Mouse (Mus musculus) stomach, embryonic 16.5 days (tissue): ENCODE data around the gene Cacng7. TPM values are rescaled to one million over a fixed set of nuclear protein-coding genes. Genes with fewer than 3 reads are reported as not detected.

Experiments used
- ATAC-seq: fragments of 200-750 bp; cut with Nextera tagmentation; 2 replicates; pipeline ENCODE4 v1.8.0; 2017; ENCODE audit warnings: moderate number of reproducible peaks, moderate TSS enrichment; ENCODE audit not compliant: insufficient read depth, low FRiP score
- H3K27ac ChIP-seq: fragments of 300-500 bp; sonication (generic); 2 replicates; pipeline ENCODE4 v1.5.1; 2014; ENCODE audit warnings: low read length
- H3K27me3 ChIP-seq: fragments of 300-500 bp; sonication (generic); 2 replicates; pipeline ENCODE4 v1.6.1; 2014; ENCODE audit warnings: low read length, control low read depth, mixed read lengths; ENCODE audit not compliant: control insufficient read depth, insufficient read depth
- H3K36me3 ChIP-seq: fragments of 300-500 bp; sonication (generic); 2 replicates; pipeline ENCODE4 v1.6.1; 2014; ENCODE audit warnings: low read length; ENCODE audit not compliant: control insufficient read depth, insufficient read depth
- H3K4me1 ChIP-seq: fragments of 300-500 bp; sonication (generic); 2 replicates; pipeline ENCODE4 v1.6.1; 2014; ENCODE audit warnings: low read length, control low read depth, mixed read lengths; ENCODE audit not compliant: control insufficient read depth, insufficient read depth
- H3K4me2 ChIP-seq: fragments of 300-500 bp; sonication (generic); 2 replicates; pipeline ENCODE4 v1.6.1; 2014; ENCODE audit warnings: low read depth, low read length, mixed read lengths
- H3K4me3 ChIP-seq: fragments of 300-500 bp; sonication (generic); replicated peaks from 2 replicates; pipeline ENCODE4 v1.5.1; 2014; ENCODE audit warnings: mild to moderate bottlenecking, low read length
- H3K9ac ChIP-seq: fragments of 300-500 bp; sonication (generic); 2 replicates; pipeline ENCODE4 v1.6.1; 2014; ENCODE audit warnings: low read length
- H3K9me3 ChIP-seq: fragments of 300-500 bp; sonication (generic); replicated peaks from 2 replicates; pipeline ENCODE4 v1.6.1; 2016; ENCODE audit warnings: low read length, control low read depth; ENCODE audit not compliant: control insufficient read depth
- WGBS: fragments of 180-500 bp; shearing (Covaris S2); extraction: QIAGEN DNeasy Blood & Tissue Kit; methylation state at CpG from one replicate; pipeline ENCODE4 v1.1.7; 2014; 5-methylcytosine and 5-hydroxymethylcytosine counted together
- polyA plus RNA-seq: library from polyadenylated mRNA; unstranded; fragments of >200 nt; fragmentation: Nextera tagmentation; extraction: Ambion mirVana; gene quantifications from 2 replicates; pipeline ENCODE4 v1.2.1, GENCODE M21; 2015

Gene Cacng7
- polyA plus RNA-seq, 1 experiment from 2014 or later = 1.4 TPM

DNA sequence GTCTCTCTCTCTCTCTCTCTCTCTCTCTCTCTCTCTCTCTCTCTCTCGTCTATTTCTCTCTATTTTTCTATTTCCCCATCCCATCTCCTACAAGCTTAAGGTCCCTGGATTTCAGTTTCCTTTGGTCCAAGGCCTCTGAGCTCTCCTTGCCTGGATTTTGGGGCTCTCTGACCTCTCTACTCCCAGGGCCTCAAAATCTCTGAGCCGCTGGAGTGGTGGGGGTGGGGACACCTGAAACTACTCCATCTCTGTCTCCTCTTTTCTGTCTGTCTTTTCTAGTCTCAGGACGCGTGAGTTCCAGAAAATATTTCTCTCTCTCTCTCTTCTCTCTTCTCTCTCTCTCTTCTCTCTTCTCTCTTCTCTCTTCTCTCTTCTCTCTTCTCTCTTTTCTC, 535 bp upstream of the Cacng7 start:
- peak overlapping the region; percentile 57 for H3K4me2 ChIP-seq
- peak overlapping the region; percentile 56 for H3K4me3 ChIP-seq
- peaks cover 18% of the 10 kb centered on the region for H3K27me3 ChIP-seq
- peak overlapping the region; percentile 55 for H3K9ac ChIP-seq
- ATAC-seq = no peak
- WGBS = 2% methylated on average over 4 of the region's 4 CpGs
- H3K4me1 ChIP-seq = no peaks in the 10 kb centered on the region
- no peaks in the 10 kb centered on the region for H3K36me3 ChIP-seq
- H3K9me3 ChIP-seq = no peaks in the 10 kb centered on the region
- peak overlapping the region; percentile 81 for H3K27ac ChIP-seq

DNA sequence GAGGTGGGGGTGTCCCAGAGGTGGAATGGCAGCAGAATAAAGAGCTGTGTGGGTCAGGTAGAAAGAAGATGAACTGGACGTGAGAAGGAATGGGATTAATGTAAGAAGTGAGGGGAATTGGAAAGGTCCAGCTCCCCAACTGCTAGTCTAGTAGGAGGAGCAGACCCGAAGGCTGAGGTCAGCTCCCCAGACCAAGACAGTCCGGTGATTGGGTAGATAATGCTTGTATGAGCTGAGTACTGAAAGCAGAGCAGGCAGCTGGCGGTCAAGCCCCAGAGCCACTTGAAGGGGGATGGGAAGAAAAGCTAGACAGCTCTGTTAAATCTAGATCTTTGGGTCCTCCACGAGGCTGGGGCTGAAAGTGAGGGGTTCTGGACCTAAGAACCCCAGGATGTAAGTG, 787 bp downstream of the Cacng7 start:
- H3K4me3 ChIP-seq = peak overlapping the region; percentile 56
- H3K27me3 ChIP-seq = peaks cover 18% of the 10 kb centered on the region
- H3K4me2 ChIP-seq = peak overlapping the region; percentile 57
- H3K9ac ChIP-seq = peak overlapping the region; percentile 77
- H3K9me3 ChIP-seq = no peaks in the 10 kb centered on the region
- no peaks in the 10 kb centered on the region for H3K36me3 ChIP-seq
- ATAC-seq = no peak
- no peaks in the 10 kb centered on the region for H3K4me1 ChIP-seq
- 13% methylated on average over 5 of the region's 5 CpGs for WGBS
- no peak overlapping the region for H3K27ac ChIP-seq

DNA sequence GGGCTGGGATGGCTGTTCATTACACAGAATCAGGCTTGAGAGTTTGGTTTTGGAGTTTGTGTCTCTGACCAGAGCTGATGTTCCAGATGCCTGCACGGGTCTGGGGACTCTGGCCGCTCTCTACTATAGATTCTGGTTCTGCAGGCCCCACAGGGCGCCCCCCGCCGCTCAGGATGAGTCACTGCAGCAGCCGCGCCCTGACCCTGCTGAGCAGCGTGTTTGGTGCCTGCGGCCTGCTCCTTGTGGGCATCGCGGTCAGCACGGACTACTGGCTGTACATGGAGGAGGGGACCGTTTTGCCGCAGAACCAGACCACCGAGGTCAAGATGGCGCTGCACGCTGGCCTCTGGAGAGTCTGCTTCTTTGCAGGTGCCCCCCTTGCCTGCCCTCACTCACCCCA, 3.7 kb downstream of the Cacng7 start:
- no peak for ATAC-seq
- no peak overlapping the region for H3K27ac ChIP-seq
- H3K4me3 ChIP-seq = no peak overlapping the region
- H3K36me3 ChIP-seq = no peaks in the 10 kb centered on the region
- H3K27me3 ChIP-seq = peaks cover 7% of the 10 kb centered on the region; the same call in 1 of the 2 replicates
- no peak overlapping the region for H3K4me2 ChIP-seq
- no peaks in the 10 kb centered on the region for H3K9me3 ChIP-seq
- H3K4me1 ChIP-seq = no peaks in the 10 kb centered on the region
- H3K9ac ChIP-seq = no peak overlapping the region
- WGBS = 67% methylated on average over 17 of the region's 17 CpGs

DNA sequence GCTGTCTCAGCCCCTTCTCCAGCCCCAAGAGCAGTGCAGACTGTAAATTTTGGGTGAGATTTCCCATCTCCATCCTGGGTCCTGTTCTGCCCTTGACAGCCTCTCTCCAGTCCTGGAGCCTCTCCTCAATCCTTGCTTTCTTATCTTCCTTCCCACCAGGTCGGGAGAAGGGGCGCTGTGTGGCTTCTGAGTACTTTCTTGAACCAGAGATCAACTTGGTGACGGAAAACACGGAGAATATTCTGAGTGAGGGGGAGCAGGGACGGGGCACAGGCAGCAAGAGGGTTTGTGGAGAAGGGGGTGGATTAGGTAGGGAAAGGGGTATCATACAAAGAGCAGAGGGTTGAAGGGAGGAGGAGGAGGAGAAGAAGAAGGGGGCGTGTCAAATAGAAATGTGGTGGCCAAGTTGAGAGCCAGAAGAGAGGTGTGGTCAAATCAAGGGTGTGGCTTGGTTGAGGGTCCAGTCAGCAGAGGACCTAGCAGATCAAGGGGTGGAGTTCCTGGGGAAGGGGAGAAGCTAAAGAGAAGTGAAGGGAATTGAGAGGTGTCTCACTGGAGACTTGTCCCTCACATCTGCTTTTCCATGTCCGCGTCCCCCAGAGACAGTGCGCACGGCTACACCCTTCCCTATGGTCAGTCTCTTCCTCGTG, 5.7 kb downstream of the Cacng7 start:
- Histone ChIP-seq H3K9ac (no peak overlapping the region), H3K27ac (no peak overlapping the region), H3K4me2 (no peak overlapping the region), H3K4me1 (no peaks in the 10 kb centered on the region), H3K9me3 (no peaks in the 10 kb centered on the region), H3K4me3 (no peak overlapping the region), H3K36me3 (no peaks in the 10 kb centered on the region), H3K27me3 (no peaks in the 10 kb centered on the region)
- WGBS = 72% methylated on average over 11 of the region's 11 CpGs
- no peak for ATAC-seq

DNA sequence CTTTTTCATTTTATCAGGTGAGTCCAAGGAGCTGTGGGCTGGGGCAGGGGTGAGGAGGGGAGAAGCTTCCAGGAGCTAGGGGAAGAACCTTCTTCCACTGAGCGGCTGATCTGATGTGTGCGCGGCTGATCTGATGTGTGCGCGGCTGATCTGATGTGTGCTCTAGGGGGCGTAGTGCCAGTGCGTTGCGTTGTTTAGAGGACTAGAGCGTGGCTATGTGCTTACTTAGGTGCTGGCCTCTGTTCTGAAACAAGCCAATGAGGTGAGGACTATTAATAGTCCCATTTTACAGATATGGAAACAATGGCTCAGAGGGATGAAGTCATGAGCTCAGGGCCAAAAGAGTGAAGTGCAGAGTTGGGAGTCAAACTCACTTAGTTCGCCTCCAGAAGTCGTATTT, 6.3 kb downstream of the Cacng7 start:
- no peaks in the 10 kb centered on the region for H3K4me1 ChIP-seq
- H3K27me3 ChIP-seq = no peaks in the 10 kb centered on the region
- no peak overlapping the region for H3K9ac ChIP-seq
- no peaks in the 10 kb centered on the region for H3K36me3 ChIP-seq
- H3K27ac ChIP-seq = no peak overlapping the region
- ATAC-seq = no peak
- H3K9me3 ChIP-seq = no peaks in the 10 kb centered on the region
- 84% methylated on average over 11 of the region's 11 CpGs for WGBS
- H3K4me3 ChIP-seq = no peak overlapping the region
- H3K4me2 ChIP-seq = no peak overlapping the region

DNA sequence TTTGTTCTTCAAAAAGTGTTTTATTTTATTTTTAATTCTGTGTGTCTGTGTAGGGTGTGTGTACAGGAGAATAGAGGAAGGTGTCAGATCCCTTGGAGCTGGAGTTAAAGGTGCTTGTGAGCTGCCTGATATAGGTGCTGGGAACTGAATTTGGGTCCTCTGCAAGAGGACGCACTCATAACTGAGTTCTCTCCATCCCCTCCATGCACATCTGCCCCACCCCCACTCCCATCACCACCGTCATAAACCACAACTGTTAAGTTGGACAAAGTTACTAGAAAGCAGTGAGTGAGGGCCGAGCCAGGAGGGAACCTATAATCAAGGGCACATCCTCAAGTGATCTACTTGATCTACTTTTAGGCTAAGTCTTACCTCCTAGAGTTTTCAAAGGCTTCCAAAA, 11.1 kb downstream of the Cacng7 start:
- H3K4me1 ChIP-seq = no peaks in the 10 kb centered on the region
- no peaks in the 10 kb centered on the region for H3K27me3 ChIP-seq
- no peak overlapping the region for H3K4me2 ChIP-seq
- no peak overlapping the region for H3K9ac ChIP-seq
- H3K36me3 ChIP-seq = no peaks in the 10 kb centered on the region
- no peak for ATAC-seq
- 93% methylated on average over 3 of the region's 3 CpGs for WGBS
- H3K27ac ChIP-seq = no peak overlapping the region
- no peak overlapping the region for H3K4me3 ChIP-seq
- no peaks in the 10 kb centered on the region for H3K9me3 ChIP-seq

DNA sequence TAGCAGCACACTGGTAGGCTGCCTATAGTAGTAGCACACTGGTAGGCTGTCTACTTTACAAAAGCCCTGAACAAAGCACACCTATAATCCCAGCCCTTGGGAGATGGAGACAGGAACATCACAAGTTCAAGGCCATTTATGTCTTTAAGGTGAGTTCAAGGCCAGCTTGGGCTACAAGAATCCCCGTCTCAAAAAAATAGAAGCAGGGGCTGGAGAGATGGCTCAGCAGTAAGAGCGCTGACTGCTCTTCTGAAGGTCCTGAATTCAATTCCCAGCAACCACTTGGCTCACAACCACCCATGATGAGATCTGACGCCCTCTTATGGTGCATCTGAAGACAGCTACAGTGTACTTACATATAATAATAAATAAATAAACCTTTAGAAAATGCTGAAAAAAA, 12.5 kb downstream of the Cacng7 start:
- Histone ChIP-seq H3K4me3 (no peak overlapping the region), H3K4me2 (no peak overlapping the region), H3K9ac (no peak overlapping the region), H3K36me3 (no peaks in the 10 kb centered on the region), H3K27ac (no peak overlapping the region), H3K9me3 (no peaks in the 10 kb centered on the region), H3K4me1 (no peaks in the 10 kb centered on the region), H3K27me3 (no peaks in the 10 kb centered on the region)
- WGBS = 91% methylated on average over 3 of the region's 3 CpGs
- no peak for ATAC-seq

DNA sequence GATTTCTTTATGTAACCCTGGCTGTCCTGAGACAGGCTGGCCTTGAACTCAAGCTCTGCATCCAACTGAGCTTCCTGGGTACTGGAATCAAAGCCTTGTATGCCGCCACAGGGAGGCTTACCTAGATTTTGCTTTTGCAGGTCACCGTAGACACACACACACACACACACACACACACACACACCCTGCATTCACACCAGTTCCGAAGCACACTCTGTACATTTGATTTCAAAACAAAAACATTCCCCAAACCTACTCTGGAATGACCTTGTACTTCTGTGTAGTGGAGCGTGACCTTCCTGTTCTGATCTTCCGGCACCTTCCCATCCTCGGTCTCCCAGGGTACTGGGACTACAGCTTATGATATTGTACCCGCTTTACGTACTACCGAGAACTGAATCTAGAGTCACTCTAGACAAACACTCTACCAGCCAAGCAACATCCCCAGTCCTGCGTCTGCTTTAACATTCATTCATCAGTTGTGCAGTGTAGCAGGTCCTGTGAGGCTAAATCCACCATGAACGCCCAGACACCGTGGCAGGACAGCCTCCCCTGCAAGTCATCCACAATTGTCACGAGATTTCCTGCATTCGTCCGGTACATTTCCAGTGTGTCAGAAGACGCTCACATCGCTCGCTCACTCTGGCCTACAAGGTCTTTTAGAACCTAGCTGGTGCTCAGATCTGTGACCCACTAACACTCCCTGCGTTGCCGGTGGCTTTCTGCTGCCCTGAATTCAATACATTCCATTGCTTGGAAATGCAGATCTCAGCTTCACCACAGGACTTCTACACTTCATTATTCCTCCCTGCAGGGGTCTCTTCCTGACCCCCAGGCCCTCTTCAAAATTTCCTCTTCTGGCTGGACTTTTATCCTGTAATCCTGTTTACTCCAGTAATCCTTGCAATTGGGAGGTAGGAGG, 14.9 kb downstream of the Cacng7 start:
- 66% methylated on average over 20 of the region's 20 CpGs for WGBS
- Histone ChIP-seq H3K9me3 (no peaks in the 10 kb centered on the region), H3K4me3 (no peak overlapping the region)

DNA sequence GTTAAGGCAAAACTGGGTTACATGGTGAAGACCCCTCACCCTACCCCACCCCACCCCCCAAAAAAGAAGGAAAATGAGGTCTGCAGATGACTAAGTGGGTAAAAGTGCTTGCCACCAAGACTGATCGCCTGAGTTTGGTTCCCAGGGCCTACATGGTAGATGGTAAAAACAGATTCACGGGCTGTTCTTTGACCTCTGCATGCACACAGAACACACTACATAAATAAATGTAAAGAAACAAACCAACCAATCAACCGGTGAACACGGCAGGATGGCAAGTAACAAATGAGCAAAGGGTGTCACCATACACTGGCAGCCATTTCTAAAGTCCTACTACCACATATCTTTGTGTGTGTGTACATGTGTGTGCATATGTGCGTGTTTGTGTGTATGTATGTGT, 15.6 kb downstream of the Cacng7 start:
- no peaks in the 10 kb centered on the region for H3K4me1 ChIP-seq
- H3K27me3 ChIP-seq = no peaks in the 10 kb centered on the region
- H3K27ac ChIP-seq = no peak overlapping the region
- H3K36me3 ChIP-seq = no peaks in the 10 kb centered on the region
- no peaks in the 10 kb centered on the region for H3K9me3 ChIP-seq
- no peak overlapping the region for H3K9ac ChIP-seq
- WGBS = 76% methylated on average over 5 of the region's 5 CpGs
- no peak overlapping the region for H3K4me2 ChIP-seq
- H3K4me3 ChIP-seq = no peak overlapping the region
- ATAC-seq = no peak

More for the DNA sequence above, 14.9 kb downstream of the Cacng7 start:
- Histone ChIP-seq H3K4me2 (no peak overlapping the region), H3K9ac (no peak overlapping the region), H3K27ac (no peak overlapping the region), H3K27me3 (no peaks in the 10 kb centered on the region), H3K36me3 (no peaks in the 10 kb centered on the region), H3K4me1 (no peaks in the 10 kb centered on the region)
- no peak for ATAC-seq
